Mouse (Mus musculus) adrenal gland, adult (tissue): Measurements from ENCODE around the gene Apbb2.

Experiments used
- DNase-seq, 2 experiments: peaks; one replicate each; pipeline ENCODE4 v3.0.0; 2022 to 2023; ENCODE audit warnings: low spot score in 1 of 2; ENCODE audit not compliant: inconsistent age in 2 of 2

The Apbb2 gene

GRCm38 (mm10) chr5:66521250-66521649 is 97.3 kb downstream of the Apbb2 start:
- no peak for DNase-seq

GRCm38 (mm10) chr5:66519511-66519910 is 99.1 kb downstream of the Apbb2 start:
- DNase-seq: no peak

GRCm38 (mm10) chr5:66518411-66519006 is 100.1 kb downstream of the Apbb2 start:
- DNase-seq: peak; percentile 52 to 78

DNA sequence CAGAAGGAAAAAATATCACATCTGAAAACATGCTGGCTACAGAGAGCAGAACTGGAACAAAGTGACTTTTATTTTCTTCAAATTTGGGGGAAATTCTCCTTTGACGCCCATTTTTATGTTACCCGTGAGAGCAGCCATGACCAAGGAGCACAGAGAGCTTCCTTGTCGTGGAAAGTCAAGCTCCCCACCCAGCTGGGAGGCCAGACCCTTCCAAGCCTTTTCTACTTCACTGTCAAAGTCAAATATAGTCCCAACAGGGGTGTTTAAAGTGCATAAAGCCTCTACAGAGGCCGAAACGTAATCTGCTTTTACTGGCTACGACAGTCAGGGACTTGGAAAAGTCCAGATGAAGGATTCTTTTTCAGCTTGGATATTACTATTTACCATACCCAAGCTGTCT is 101.1 kb downstream of the Apbb2 start:
- no peak for DNase-seq

DNA sequence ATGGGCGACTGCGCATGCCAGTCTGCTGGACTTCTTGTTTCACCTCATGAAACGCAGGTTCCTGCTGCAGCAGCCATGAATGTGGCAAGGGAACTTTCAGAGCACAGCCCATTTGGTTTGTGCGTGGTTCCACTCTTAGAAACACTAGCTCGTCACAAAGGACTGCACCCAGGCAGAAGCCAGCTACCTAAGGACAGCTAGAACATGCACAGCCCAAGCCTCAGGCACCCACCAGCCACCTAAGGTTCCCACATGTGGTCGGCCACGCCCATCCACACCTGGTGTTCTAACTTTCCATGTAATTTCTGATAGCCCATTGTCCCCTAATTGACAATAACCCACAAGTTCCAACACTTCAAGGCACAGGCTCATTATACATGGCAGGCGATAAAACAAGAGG is 102.3 kb downstream of the Apbb2 start:
- DNase-seq: no peak

GRCm38 (mm10) chr5:66515271-66515670 is 103.3 kb downstream of the Apbb2 start:
- no peak for DNase-seq

DNA sequence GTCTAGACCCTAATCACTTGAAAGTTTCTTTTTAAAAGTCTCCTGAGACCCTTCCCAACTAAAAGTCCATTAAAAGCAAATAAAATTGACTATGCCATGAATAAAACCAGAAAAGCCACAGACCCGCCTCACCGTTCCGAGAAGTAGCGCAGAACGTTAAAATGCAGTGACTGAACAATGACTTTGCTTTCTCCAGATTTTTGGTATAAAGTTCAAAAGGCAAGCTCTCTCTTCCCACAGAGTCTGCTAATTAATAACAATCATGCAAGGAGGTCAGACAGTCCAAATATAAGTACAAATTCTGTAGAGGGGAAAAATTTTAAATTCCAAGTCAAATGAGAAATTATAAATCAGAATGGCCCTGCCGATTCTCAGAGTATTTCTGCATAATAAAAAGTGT is 103.9 kb downstream of the Apbb2 start:
- no peak for DNase-seq

DNA sequence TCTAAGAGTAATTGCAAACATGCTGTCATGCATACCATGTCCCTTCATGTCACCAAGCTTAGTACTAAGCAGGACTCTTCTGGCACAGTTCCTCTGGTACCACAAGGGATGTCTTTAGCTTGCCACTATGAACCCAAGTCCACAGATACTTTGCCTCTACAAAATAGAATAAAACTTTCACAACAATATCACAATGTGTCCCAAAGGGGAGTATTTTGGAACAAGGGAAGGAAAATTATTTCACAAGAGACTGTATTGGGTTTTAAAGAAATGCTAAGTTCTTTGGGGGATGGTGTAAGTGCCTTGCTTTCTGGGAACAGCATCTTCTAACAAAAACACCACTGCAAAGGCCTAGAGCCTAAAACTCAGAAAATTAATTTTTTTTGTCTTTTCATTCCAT is 105.2 kb downstream of the Apbb2 start:
- no peak for DNase-seq

DNA sequence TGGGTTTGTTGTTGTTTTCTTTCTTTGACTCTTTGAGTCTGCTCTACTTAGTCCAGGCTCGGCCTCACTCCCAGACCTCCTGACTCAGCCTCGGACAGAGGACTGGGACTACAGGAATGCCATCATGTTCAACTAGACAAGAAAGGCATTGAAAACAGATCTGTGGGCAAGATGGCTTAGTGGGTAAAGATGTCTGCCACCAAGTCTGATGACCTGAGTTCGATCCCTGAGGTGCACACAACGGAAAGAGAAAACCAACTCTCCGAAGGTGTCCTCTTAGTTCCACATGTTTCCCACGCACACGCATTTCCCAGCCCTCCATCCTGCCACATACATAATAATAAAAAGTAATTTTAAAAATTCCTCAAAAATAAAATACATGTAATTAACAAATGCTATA is 106.1 kb downstream of the Apbb2 start:
- DNase-seq: no peak

DNA sequence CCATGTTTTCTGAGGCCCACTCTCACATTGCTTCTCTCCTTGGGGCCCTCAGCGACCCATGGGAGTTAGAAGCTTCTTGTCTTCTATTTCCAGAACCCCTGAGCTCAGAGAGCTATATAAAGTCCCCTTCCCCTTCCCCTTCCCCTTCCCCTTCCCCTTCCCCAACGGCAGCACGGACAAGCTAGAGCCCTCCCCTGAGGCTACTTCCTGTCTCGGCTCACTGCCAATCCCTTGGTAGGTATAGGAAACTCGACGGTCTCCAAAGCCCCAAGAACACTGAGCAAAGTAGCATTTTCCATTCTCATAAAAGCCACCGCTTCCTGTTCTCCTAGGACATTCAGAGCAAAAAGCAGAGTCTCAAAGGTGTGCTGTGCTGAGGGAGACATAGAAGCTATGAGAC is 107.9 kb downstream of the Apbb2 start:
- DNase-seq: no peak

- DNase-seq: no peak
Observed at GRCm38 (mm10) chr5:66509151-66509550, 109.4 kb downstream of the Apbb2 start.

- no peak for DNase-seq
Observed at GRCm38 (mm10) chr5:66505578-66505977, 113.0 kb downstream of the Apbb2 start.

DNA sequence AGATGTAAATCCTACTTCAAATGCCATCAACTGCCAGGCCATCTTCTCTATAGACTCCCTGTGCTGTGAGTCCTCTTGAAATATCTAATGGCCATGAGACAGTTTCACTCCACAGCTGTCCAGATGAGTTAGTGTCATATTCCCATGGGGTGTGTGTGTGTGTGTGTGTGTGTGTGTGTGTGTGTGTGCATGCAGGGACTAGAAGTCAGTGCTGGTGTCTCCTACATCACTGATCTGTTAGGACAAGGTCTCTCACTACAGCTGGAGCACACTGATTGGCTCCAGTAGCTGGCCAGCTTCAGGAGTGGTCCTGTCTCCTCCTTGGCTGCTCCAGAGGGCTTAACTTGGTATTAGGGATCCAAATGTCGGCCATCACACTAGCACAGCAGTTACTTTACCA is 113.5 kb downstream of the Apbb2 start:
- DNase-seq: no peak

DNA sequence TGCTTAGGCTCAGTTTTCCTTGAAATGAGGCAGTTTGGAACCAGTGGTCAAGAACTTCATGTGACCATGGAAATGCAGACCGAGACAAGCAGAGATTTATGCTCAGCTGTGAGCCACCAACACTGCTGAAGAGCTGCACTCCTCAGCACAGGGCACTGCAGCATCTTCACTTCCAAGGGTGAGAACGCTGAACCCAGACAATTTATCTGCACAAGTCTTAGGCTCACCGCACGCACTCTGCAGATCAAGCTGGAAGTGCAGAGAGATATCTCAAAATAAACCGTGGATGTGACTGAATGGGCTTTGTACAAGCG is 114.2 kb downstream of the Apbb2 start:
- DNase-seq: peak in 1 of 2 experiments; percentile 31

GRCm38 (mm10) chr5:66503557-66504433 is 114.8 kb downstream of the Apbb2 start:
- peak in 1 of 2 experiments; percentile 66 for DNase-seq

DNA sequence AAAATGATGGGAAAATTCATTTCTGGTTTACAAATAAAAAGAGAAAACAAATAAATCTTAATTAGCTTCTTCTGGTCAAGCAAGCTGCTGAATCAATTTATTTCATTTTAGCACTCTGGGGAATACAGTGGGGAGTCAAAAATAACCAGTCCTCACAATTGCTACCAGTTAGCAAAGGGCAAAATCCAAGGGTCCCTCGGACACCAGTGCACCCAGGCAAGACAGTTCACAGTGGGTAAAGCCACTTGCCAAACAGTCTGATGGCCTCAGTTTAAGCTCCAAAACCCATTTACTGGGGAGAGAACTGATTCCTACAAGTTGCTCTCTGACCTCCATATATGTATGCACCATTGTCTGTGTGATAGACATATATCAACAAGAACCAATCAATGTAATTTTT is 115.6 kb downstream of the Apbb2 start:
- no peak for DNase-seq

DNA sequence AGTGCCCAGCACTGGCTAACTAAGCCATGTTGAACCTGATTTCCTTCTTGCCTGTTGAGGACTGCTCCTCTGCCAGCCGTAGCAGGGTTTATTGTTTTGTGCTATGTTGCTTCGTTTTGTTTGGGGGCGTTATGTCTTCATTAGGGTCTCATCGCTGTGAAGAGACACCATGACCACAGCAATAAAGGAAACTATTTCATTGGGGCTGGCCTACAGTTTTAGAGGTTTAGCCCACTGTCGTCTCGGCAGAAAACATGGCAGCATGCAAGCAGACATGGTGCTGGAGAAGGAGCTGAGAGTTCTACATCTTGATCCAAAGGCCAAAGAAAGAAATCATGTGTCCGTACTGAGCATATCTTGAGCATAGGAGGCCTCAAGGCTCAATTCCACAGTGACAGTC is 119.0 kb downstream of the Apbb2 start:
- DNase-seq: no peak

DNA sequence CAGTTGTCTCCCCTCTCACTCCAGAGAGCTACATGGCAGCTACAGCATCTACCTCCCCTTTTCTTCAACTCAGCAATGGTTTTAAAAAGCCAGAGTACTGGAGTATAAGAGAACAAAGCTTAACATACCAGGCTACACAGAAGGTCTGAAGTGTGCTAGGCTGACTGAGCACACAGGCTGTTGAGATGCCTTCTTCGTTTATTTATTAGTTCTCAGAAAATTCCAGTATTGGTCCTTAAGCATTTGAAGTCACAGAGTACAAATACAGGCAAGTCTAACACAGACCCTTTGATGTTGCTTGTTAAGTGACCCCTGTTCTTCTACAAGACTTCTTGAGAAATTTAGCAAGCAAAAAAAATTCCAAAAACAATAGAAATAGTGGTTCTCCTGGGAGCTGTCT is 120.4 kb downstream of the Apbb2 start:
- no peak for DNase-seq

DNA sequence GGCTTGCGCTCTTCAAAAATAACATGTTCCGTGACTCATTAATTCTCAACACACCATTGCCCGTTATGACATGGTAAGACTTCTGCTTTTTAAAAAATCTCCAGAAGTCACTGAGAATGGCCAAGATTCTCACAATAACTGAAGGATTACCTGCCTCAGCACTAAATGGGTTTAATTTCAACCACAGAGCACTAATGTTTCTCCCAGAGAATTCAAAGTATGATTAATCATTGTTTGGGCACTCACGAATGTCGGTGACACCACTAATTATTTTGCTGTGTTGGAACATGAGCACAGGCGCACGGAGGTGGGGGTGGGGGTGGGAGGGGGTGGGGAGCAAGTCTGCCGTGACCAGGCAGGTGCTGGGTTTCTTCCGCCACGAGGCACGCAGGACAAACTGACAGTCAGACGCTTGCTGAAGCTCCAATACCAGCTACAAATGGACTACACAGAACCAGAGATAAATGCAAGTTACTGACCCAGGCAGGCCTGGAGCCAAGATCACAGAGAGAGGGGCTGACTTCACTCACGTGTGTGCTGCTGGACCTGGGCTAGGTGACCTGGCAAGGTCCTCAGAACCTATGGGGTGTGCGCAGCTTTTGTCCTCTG is 121.0 kb downstream of the Apbb2 start:
- no peak for DNase-seq

- no peak for DNase-seq
Observed at GRCm38 (mm10) chr5:66496881-66497360, 121.7 kb downstream of the Apbb2 start.

- DNase-seq: no peak
Observed at GRCm38 (mm10) chr5:66494651-66495050, 123.9 kb downstream of the Apbb2 start.

DNA sequence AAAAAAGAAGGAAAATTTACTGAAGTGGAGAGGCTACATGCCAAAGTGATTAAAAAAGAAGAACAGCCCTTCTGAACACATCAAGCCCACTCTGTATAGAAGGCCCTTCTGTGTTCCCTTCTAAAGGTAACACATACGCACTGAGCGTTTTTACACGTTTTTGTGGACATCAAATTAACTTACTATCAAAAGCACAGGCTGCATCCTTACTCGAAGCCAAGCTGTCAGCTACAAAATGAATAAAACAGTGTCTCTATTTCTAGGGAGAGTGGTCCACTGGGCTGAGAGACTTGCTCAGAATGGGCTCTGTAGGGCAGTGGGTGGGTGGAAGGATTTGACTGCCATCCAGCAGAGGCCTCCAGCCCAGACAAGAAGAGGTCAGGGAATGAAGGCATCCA is 126.0 kb downstream of the Apbb2 start:
- no peak for DNase-seq
